Mouse (Mus musculus): ENCODE measurements around the gene Cacna1g.
"Not testable (repeated sequence)": the region's sequence is repeated elsewhere in the genome, so short reads cannot be mapped to it uniquely, and the experiment has no call there.

Gene Cacna1g

DNA sequence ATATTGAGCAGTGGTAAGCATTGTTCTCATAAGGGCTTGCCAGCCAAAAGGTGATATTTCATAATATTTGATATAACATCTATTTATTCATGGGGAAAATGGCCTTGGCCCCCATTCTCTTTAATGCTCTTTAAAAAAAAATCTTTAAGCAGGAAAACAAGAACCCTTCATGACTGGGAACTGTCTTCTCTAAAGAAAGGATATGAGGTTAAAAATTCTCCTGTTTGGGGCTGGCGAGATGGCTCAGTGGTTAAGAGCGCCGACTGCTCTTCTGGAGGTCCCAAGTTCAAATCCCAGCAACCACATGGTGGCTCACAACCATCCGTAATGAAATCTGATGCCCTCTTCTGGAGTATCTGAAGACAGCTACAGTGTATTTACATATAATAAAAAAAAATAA lies 72.0 kb downstream of the Cacna1g start:
- not testable (repeated sequence) for DNase-seq

DNA sequence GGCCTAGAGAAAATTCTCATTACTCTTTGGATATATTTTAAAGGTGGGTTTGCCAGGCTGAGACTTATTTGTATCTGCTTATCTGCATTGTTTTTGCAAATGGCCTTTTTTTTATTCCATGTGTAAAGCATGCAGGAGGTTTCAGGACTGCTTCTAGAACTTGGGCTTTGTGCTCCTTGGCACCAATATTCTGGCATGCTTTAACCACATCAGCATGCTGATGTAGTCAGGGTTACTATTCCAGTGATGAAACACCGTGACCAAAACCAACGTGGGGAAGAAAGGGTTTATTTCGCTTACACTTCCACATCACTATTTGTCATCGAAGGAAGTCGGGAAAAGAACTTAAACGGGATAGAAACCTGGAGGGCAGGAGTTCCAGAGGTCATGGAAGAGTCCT lies 73.0 kb downstream of the Cacna1g start:
- DNase-seq, result no peak

DNA sequence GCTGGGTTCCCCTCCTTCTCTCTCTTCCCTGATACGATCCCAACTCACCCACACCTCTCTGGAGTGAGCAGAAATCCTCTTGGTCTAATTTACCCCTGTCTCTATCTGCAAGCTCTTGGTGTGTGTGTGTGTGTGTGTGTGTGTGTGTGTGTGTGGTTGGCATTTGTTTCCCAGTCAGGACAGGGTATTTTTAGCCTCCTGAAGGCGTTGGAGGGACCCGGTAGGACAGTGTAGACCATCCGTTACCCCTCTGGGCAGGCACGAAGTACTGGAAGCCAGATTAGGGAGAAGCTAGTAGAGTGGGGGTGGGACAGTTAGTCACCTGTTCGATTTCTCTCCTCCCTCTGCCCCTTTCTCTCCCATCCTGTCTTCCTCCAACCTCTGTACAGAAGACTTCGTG lies 79.9 kb downstream of the Cacna1g start:
- no peak for DNase-seq

DNA sequence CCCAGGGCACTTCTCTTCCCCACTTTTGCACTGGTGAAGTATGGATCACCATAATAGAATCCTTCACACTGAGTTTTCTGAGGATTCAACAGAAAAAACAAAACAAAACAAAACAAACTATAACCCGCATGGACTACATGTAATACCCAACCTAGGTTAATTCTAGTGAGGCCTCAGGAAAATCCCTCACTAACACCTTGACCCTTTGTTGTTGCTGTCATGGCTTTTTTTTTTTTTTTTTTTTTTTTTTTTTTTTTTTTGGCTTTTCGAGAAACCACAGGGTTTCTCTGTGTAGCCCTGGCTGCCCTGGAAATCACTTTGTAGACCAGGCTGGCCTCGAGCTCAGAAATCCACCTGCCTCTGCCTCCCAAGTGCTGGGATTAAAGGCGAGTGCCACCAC lies 80.5 kb downstream of the Cacna1g start:
- not testable (repeated sequence) for DNase-seq

GRCm38 (mm10) chr11:94392672-94393109 lies 81.3 kb downstream of the Cacna1g start, which contains the start of gene Abcc3:
TSS of gene Abcc3 (minus strand) at chr11:94392997.
- peak; percentile 86 to 91 for DNase-seq

- peak; percentile 16 to 24 for DNase-seq
Observed at GRCm38 (mm10) chr11:94391661-94392060, 82.3 kb downstream of the Cacna1g start.

GRCm38 (mm10) chr11:94390825-94391224 lies 83.2 kb downstream of the Cacna1g start:
- DNase-seq, result peak in 1 of 2 experiments; percentile 9

- DNase-seq, result no peak
Observed at GRCm38 (mm10) chr11:94389724-94390396, 84.1 kb downstream of the Cacna1g start.

DNA sequence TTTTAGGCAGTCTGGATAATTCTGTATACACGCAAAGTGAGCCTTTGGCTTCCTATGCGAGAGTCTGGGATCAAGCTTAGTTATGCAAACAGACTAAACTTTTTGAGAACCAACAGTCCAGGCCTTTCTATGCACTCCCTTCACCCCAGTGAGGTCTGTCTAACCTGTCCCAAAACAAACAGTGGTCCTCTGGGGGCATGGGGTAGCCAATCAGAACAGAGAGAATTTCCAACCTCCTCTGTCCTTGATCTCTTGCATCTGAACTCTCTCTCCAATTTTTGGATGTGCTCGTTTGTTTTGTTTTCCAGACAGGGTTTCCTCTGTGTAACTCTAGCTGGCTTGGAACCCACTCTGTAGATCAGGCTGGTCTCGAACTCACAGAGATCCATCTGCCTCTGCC lies 85.0 kb downstream of the Cacna1g start:
- no peak for DNase-seq

DNA sequence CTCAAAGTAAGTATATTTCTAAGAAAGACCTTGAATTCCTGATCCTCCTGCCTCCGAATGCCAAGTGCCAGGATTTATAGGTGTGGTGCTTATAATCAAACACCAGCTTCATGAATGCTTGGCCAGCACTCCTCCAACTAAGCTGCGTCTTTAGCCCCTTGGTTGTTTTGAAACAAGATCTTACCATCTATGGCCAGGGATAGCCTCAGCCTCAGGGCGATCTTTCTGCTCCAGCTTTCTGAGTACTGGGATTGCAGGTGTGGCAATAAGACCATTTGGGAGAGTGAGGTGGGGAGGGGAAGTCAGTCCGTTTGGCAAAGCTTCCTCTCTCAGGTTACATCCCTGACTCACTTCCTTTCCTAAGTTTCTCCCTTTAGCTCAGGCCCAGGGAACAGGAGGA lies 86.2 kb downstream of the Cacna1g start:
- DNase-seq, result no peak

GRCm38 (mm10) chr11:94385977-94386771 lies 87.8 kb downstream of the Cacna1g start:
- peak; percentile 63 to 76 for DNase-seq

- DNase-seq, result no peak
Observed at GRCm38 (mm10) chr11:94379736-94380135, 94.3 kb downstream of the Cacna1g start.

- no peak for DNase-seq
Observed at GRCm38 (mm10) chr11:94379061-94379460, 94.9 kb downstream of the Cacna1g start.

GRCm38 (mm10) chr11:94374276-94374948 lies 99.6 kb downstream of the Cacna1g start:
- DNase-seq, result no peak

- peak; percentile 35 to 71 for DNase-seq
Observed at GRCm38 (mm10) chr11:94370809-94371208, 103.2 kb downstream of the Cacna1g start.

GRCm38 (mm10) chr11:94369981-94370380 lies 104.0 kb downstream of the Cacna1g start:
- DNase-seq, result no peak

DNA sequence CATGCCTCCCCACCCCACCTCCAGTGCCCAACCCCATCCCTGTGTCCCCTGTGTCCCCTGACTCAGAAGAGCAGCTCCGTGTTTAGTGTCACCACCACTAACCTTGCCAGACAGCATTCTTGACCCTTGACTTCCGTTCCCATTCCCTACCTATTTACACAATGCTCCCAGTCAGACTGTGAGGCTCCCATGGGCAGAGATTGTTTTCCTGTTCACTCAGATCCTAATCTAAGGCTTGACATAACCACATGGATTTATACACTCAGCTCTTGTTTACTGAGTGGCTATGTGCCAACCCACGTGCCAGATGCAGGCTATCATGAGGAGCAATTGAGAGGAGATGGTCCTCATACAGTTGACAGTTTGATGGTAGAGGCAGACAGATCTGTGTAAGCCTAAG lies 108.7 kb downstream of the Cacna1g start:
- peak; percentile 57 to 83 for DNase-seq

DNA sequence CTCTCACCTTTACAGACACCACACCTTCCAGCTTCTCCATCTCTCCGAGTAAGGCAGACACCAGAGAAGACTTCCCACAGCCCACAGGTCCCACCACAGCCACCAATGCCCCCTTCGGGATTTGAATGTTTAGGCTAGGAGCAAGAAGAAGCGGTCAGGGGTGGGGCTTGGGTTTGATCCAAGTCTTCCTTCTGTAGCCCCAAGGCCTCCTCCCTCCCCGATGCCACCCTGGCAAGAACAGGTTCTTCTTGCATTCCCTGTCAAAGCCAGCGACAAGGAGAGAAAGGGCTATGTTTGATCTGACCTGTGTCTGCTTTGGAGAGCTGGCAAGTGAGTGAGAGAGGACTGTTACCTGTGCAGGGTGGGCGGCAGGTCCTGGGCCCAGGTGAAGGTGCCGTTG lies 110.3 kb downstream of the Cacna1g start:
- peak; percentile 49 to 67 for DNase-seq

DNA sequence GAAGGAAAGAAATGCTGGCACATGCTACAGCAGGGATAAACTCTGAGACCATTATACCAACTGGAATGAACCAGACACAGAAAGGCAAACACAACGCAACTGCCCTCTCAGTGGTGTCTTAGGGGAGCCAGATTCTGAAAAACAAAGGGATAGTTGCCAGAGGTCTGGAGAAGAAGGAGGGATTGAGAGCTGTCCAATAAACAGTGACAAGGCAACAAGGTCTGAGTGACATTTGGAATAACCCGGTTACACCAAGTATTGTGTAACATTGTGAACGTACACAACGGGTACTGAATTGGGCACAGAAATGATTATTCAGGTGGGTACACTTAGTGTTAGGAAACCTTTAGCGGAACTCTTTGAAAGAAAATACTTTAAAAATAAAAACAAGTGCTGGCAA lies 111.9 kb downstream of the Cacna1g start:
- no peak for DNase-seq

- no peak for DNase-seq
Observed at GRCm38 (mm10) chr11:94361166-94361870, 112.7 kb downstream of the Cacna1g start.

DNA sequence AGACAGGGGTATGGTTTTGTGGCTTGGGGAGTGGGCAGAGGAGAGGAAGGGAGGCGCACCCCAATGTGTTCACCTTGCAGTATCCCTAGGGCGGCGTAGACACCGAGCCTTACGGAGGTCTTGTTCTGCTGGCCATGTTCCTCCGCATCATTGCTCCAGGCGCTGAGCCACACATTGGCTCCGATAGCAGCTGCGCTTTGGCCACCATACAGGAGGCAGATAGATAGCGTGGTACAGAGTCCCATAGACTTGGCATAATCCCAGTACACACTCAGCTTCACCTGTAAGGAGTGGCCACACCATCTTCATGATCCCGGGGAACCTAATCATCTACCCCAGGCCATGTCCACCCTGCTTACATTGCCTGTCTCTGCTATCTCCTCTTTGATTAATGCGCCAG lies 114.8 kb downstream of the Cacna1g start:
- DNase-seq, result no peak

Measured in lung, adult 18-20 months (tissue).